Comparison of ENCODE assay signal across 8 mouse cellular contexts in genomic region chr11:115403338-115404124, GRCm38 (mm10). TPM values are rescaled to one million over a fixed set of nuclear protein-coding genes. Genes with fewer than 3 reads are reported as not detected.
A peak's percentile ranks its signal among the peaks of the same experiment; 100 is the strongest.
DNase-seq lines count a peak whose midpoint lies in the region; ATAC-seq lines count a peak whose summit lies in the region.

Mrpl58 (plus strand) TSS chr11:115403752.

- no peaks in the 10 kb centered on the region for H3K27me3 ChIP-seq in hindbrain, embryonic 15.5 days

- peak; percentile 91 for DNase-seq in ZHBTc4 (ENCODE audit: low read depth, low spot score)
- peak; percentile 88 to 90 for DNase-seq in cerebellum, postnatal 36 days
- peak; percentile 87 for DNase-seq in gastrocnemius, adult 18-20 months (ENCODE audit: low spot score)
- peak; percentile 82 for DNase-seq in left cerebral cortex, adult 11 months (ENCODE audit: low spot score)
- peak; percentile 90 to 91 for DNase-seq in lung, postnatal 4 days
- peak; percentile 91 for DNase-seq in retina, postnatal 1 day
- DNase-seq in thymus, postnatal 4 days = peak; percentile 88

- WGBS in hindbrain, embryonic 15.5 days = 3% methylated on average over 50 of the region's 50 CpGs

- peaks cover 19% of the 10 kb centered on the region for H3K36me3 ChIP-seq in hindbrain, embryonic 15.5 days

- peak within 1 kb of the TSS; percentile 87 for H3K4me2 ChIP-seq in hindbrain, embryonic 15.5 days

- peak; percentile 90 for ATAC-seq in hindbrain, embryonic 15.5 days (ENCODE audit: low FRiP score, low read depth)

- H3K4me1 ChIP-seq in hindbrain, embryonic 15.5 days (replicated peaks) = peaks cover 30% of the 10 kb centered on the region

- no peaks in the 10 kb centered on the region for H3K9me3 ChIP-seq in hindbrain, embryonic 15.5 days

- H3K4me3 ChIP-seq in hindbrain, embryonic 15.5 days = peak within 1 kb of the TSS; percentile 85

- peak within 1 kb of the TSS; percentile 95 for H3K27ac ChIP-seq in hindbrain, embryonic 15.5 days (replicated peaks)

- H3K9ac ChIP-seq in hindbrain, embryonic 15.5 days = peak within 1 kb of the TSS; percentile 87

RNA-seq across cellular contexts. Expression of gene Mrpl58, which starts in this region (rescaled TPM):
- total RNA-seq in gastrocnemius, adult 18-20 months (2021) = 10 to 100 TPM; 90.3 to 95.5 TPM
- 180 and 190 TPM in 2 replicates for polyA plus RNA-seq in hindbrain, embryonic 15.5 days (2015; fragmentation: Nextera tagmentation; extraction: Ambion mirVana)

Comparison
In these comparisons a context has a peak if more than half of its experiments do, and no peak if none do; other contexts are left out.
1. Peak in every context shown above with its lines: DNase-seq, ATAC-seq, H3K4me3 ChIP-seq and H3K27ac ChIP-seq.